Mouse (Mus musculus) brain, embryonic 14.5 days (tissue): ENCODE measurements around the gene Ip6k1.

Source experiments
- CTCF ChIP-seq: fragments of 200-500 bp; IDR thresholded peaks from 2 replicates; pipeline ENCODE4 v1.5.1; 2012; ENCODE audit warnings: inconsistent platforms, mild to moderate bottlenecking, moderate library complexity, borderline replicate concordance; ENCODE audit not compliant: insufficient read depth, insufficient read length; ENCODE audit errors: extremely low read depth
- POLR2A ChIP-seq: fragments of 200-500 bp; IDR thresholded peaks from 2 replicates; pipeline ENCODE4 v1.6.1; 2012; ENCODE audit warnings: mild to moderate bottlenecking, inconsistent platforms, borderline replicate concordance; ENCODE audit not compliant: poor library complexity, insufficient read depth, insufficient read length, severe bottlenecking; ENCODE audit errors: extremely low read depth

DNA sequence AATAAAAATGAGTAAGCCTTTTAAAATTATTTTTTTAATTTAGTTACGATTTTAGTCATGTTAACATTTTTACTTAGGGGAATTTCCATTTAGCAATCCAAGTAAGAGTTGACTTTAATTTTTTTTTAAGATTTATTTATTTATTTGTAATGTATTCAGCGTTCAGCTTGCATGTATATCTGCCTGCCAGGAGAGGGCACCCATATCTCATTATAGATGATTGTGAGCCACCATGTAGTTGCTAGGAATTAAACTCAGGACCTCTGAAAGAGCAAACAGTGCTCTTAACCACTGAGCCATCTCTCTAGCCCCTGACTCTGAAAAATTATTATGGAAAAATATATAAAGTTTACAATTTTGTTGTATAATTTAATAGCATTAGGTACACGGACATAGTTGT is 24.3 kb downstream of the Ip6k1 start:
- TF ChIP-seq CTCF (no peak), POLR2A (no peak)
